Mouse (Mus musculus): Measurements from ENCODE around the gene Ankrd54.

GRCm38 (mm10) chr15:79073752-79074151, 11.1 kb upstream of the Ankrd54 start:
- no peak for TF ChIP-seq POLR2A (IDR thresholded peaks at IDR 0.05; ENCODE audit: low read depth, low read length)
- no peak for TF ChIP-seq CTCF (IDR thresholded peaks at IDR 0.05; ENCODE audit: extremely low read depth, insufficient read length, insufficient replicate concordance, low read depth, low read length)
